Mouse (Mus musculus) lung, postnatal 0 days (tissue): ENCODE measurements around the gene Rnf157. TPM values are rescaled to one million over a fixed set of nuclear protein-coding genes. Genes with fewer than 3 reads are reported as not detected.
A peak's percentile ranks its signal among the peaks of the same experiment; 100 is the strongest.
"Not testable (repeated sequence)": the region's sequence is repeated elsewhere in the genome, so short reads cannot be mapped to it uniquely, and the experiment has no call there.

Source experiments
- ATAC-seq: fragments of 200-750 bp; cut with Nextera tagmentation; 2 replicates; pipeline ENCODE4 v1.8.0; 2017; ENCODE audit warnings: moderate library complexity
- DNase-seq: peaks from one replicate; pipeline ENCODE4 v3.0.0-alpha.2; 2016; ENCODE audit warnings: low spot score
- H3K27ac ChIP-seq: fragments of 300-500 bp; sonication (generic); 2 replicates; pipeline ENCODE4 v1.5.1; 2014; ENCODE audit warnings: antibody characterized with exemption, mild to moderate bottlenecking, low read length, mixed read lengths
- H3K27me3 ChIP-seq: fragments of 300-500 bp; sonication (generic); replicated peaks from 2 replicates; pipeline ENCODE4 v1.6.1; 2014; ENCODE audit warnings: low read length, mixed read lengths; ENCODE audit not compliant: insufficient read depth
- H3K36me3 ChIP-seq: fragments of 300-500 bp; sonication (generic); 2 replicates; pipeline ENCODE4 v1.6.1; 2014; ENCODE audit warnings: low read length, mixed read lengths; ENCODE audit not compliant: insufficient read depth
- H3K4me1 ChIP-seq: fragments of 300-500 bp; sonication (generic); 2 replicates; pipeline ENCODE4 v1.6.1; 2014; ENCODE audit warnings: antibody characterized with exemption, low read depth, low read length, mixed read lengths; ENCODE audit not compliant: insufficient read depth
- H3K4me2 ChIP-seq: fragments of 300-500 bp; sonication (generic); replicated peaks from 2 replicates; pipeline ENCODE4 v1.6.1; 2014; ENCODE audit warnings: low read depth, mild to moderate bottlenecking, low read length, moderate library complexity, mixed read lengths
- H3K4me3 ChIP-seq: fragments of 300-500 bp; sonication (generic); 2 replicates; pipeline ENCODE4 v1.5.1; 2014; ENCODE audit warnings: low read depth, low read length
- H3K9ac ChIP-seq: fragments of 300-500 bp; sonication (generic); replicated peaks from 2 replicates; pipeline ENCODE4 v1.6.1; 2014; ENCODE audit warnings: low read depth, mild to moderate bottlenecking
- H3K9me3 ChIP-seq: fragments of 300-500 bp; sonication (generic); 2 replicates; pipeline ENCODE4 v1.6.1; 2016; ENCODE audit warnings: low read length, mixed read lengths
- CTCF ChIP-seq: IDR thresholded peaks from 2 replicates; pipeline ENCODE4 v1.5.1; 2016; ENCODE audit warnings: antibody characterized with exemption, mild to moderate bottlenecking
- EP300 ChIP-seq: IDR thresholded peaks from 2 replicates; pipeline ENCODE4 v1.6.1; 2016; ENCODE audit warnings: antibody characterized with exemption, mild to moderate bottlenecking, control low read depth
- WGBS: fragments of 180-500 bp; shearing (Covaris S2); extraction: QIAGEN DNeasy Blood & Tissue Kit; methylation state at CpG from one replicate; pipeline ENCODE4 v1.1.7; 2014; 5-methylcytosine and 5-hydroxymethylcytosine counted together
- polyA plus RNA-seq: library from polyadenylated mRNA; unstranded; fragments of >200 nt; fragmentation: Nextera tagmentation; extraction: Ambion mirVana; gene quantifications from 2 replicates; pipeline ENCODE4 v1.2.1, GENCODE M21; 2015

Gene Rnf157
- polyA plus RNA-seq, 1 experiment from 2014 or later = 1.4 TPM

DNA sequence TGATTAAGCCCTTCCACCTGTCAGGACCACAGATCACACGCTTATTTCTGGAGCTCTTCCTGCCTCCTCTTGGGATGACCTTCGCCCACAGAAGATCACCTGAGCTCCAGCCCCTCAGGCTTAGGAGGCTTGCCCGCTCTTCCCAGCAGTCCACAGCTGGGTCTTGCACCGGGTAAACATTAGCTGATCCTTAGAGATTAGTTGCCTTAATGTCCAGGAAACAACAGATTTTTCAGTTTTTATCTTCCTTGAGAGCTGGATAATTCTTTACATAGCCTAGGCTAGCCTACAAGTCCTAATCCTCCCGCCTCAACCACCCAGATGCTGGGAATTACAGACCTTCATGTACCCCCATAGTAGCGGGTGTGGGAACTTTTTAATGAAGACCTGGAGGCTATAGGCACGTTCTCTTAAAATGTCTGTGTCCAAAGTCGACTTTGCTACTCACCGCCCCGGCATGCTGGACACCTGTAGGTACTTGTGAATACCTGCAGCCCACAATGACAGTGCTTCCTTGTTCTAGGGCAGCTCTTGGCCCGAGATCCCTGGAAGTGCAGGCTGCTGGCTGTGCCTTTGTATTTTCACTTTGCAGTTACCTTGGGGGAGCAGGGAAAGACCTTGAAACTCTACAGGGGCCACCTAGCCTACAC, 18.7 kb upstream of the Rnf157 start:
- Histone ChIP-seq H3K36me3 (no peaks in the 10 kb centered on the region), H3K9ac (0 out of 2 replicates have a peak overlapping the region, but pooled peaks have one; percentile 23), H3K4me3 (no peak overlapping the region), H3K27me3 (no peaks in the 10 kb centered on the region), H3K9me3 (no peaks in the 10 kb centered on the region), H3K27ac (no peak overlapping the region), H3K4me1 (peaks cover 7% of the 10 kb centered on the region; the same call in 1 of the 2 replicates), H3K4me2 (no peak overlapping the region)
- DNase-seq = peak; percentile 44
- WGBS = 36% methylated on average over 11 of the region's 11 CpGs
- ATAC-seq = no peak
- TF ChIP-seq EP300 (no peak), CTCF (no peak)

DNA sequence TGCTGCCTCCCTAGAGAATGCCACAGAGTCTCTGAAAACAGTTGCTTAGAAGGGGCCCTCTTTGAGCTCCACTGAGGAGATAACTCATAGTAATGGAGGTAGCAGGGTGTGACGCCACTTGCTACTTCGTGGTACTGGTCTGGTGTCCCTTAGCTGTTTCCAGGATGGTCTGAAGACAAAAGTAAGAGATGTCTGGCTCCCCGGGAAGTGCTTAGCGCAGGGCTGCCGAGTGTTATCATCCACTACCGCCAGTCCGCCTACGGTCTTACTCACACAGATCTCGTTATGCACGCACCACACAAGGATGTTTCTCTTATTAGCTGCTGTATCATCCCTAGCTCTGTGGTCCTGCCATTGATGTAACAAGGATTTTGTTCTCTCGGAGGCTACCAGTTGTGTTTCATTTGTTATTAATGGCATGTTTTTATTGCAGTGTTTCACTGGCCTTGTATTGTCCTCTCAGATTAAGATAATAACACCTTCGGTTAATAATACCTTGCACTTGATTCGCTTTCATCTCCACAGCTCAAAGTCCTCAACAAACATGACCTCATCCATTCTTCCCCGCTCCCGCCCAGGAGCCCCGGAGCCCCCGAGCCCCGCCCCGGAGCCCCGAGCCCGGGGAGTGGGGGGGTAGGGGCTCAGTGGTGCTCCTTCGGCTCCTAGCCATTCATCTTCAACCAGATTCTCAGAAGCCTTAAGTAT, 18.0 kb upstream of the Rnf157 start:
- WGBS = 24% methylated on average over 22 of the region's 22 CpGs
- DNase-seq (no peak), ATAC-seq (no peak)
- Histone ChIP-seq H3K9ac (0 out of 2 replicates have a peak overlapping the region, but pooled peaks have one; percentile 23), H3K4me3 (no peak overlapping the region), H3K4me2 (no peak overlapping the region), H3K36me3 (no peaks in the 10 kb centered on the region), H3K9me3 (no peaks in the 10 kb centered on the region), H3K27ac (no peak overlapping the region), H3K4me1 (peaks cover 7% of the 10 kb centered on the region; the same call in 1 of the 2 replicates), H3K27me3 (no peaks in the 10 kb centered on the region)
- TF ChIP-seq EP300 (no peak), CTCF (no peak)

DNA sequence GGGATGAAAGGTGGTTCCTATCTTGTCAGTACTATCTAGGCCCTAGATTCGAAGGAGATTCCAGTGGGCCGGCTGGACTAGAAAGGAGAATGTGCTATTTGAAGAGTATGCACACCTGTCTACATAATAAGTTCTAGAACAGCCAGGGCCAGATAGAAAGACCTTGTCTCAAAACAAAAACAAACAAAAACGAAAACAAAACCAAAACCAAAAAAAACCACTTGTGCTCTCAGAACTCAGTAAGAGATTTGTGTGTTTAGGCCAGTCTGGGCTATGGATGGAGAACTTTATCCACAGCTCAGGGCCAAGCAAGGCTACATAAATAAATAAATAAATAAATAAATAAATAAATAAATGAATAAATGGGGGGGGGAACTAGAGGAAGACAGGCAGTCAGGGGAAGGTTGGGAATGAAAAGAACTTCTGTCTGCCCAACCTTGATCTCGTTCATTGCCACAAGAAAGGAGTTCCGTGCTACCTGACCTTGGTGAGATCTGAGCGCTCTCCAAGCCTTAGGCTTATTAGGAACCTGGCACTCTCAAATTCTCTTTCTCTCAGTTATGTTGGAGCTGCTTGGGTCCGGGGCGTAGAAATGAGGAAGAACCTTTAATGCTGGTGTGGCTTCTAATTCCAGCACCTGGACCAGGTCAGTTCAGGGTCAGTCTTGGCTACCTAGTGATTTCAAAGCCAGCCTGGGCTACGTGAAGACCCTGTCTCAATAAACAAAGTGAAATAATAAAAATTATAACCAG, 17.2 kb upstream of the Rnf157 start:
- TF ChIP-seq EP300 = no peak
- ATAC-seq (no peak), DNase-seq (no peak)
- Histone ChIP-seq H3K9ac (no peak overlapping the region), H3K9me3 (no peaks in the 10 kb centered on the region), H3K27ac (no peak overlapping the region), H3K27me3 (no peaks in the 10 kb centered on the region), H3K36me3 (no peaks in the 10 kb centered on the region), H3K4me2 (no peak overlapping the region), H3K4me3 (no peak overlapping the region), H3K4me1 (peaks cover 3% of the 10 kb centered on the region; the same call in 1 of the 2 replicates)
- 78% methylated on average over 9 of the region's 9 CpGs for WGBS

DNA sequence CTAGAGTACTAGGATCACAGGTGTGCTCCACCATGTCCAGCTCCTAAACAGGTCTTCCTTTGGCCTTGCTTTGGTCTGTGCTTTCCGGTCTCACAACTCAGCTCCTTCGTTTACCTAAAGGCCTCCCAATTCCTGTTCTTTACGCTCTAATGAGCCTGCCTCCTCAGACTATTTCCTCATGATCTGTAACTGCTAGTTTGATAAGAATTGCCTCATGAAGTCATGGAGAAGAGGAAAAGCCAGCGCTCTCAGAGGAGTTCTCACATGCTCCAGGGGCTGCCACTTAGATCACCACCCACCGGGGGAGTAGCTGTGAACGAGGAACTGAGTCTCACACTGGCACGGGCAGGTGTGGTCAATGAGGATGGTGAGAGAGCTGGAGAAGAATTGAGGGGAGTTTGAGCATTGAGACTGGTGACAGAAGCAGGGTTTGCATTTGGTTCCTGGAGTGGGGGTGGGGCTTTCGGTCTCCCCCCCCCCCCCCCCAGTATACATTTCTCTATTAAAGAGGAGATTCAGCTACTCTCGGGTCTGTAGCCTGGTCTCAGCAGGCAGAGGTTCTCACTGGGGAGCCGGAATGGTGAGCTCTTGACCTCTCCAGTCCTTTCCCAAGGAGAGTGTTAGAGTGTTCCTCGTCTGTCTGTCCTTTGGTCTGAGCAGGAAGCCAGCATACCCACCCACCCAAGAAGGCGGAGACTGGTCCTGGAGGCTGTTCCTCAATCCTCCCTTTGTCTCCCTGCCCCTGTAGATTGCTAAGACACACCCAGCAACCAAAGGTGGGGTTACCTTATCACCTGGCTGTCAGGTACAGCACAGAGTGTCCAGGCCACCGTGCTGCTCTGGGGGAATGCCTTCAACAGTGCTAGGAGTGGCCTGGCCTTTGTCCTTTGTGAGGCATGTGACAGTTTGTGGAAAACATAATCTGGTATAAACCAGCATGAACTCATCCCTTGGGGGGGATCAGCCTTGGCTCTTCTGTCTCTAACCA, 16.3 kb upstream of the Rnf157 start:
- H3K36me3 ChIP-seq = no peaks in the 10 kb centered on the region
- H3K27ac ChIP-seq = no peak overlapping the region
- no peak overlapping the region for H3K4me2 ChIP-seq
- WGBS = 24% methylated on average over 11 of the region's 13 CpGs
- DNase-seq = peak; percentile 34
- ATAC-seq = no peak
- 0 out of 2 replicates have a peak, but pooled peaks cover 3% of the 10 kb centered on the region for H3K4me1 ChIP-seq
- TF ChIP-seq CTCF = no peak
- 0 out of 2 replicates have a peak, but pooled peaks have one; percentile 43 for TF ChIP-seq EP300
- no peaks in the 10 kb centered on the region for H3K9me3 ChIP-seq
- no peak overlapping the region for H3K9ac ChIP-seq
- H3K27me3 ChIP-seq = no peaks in the 10 kb centered on the region
- H3K4me3 ChIP-seq = no peak overlapping the region

DNA sequence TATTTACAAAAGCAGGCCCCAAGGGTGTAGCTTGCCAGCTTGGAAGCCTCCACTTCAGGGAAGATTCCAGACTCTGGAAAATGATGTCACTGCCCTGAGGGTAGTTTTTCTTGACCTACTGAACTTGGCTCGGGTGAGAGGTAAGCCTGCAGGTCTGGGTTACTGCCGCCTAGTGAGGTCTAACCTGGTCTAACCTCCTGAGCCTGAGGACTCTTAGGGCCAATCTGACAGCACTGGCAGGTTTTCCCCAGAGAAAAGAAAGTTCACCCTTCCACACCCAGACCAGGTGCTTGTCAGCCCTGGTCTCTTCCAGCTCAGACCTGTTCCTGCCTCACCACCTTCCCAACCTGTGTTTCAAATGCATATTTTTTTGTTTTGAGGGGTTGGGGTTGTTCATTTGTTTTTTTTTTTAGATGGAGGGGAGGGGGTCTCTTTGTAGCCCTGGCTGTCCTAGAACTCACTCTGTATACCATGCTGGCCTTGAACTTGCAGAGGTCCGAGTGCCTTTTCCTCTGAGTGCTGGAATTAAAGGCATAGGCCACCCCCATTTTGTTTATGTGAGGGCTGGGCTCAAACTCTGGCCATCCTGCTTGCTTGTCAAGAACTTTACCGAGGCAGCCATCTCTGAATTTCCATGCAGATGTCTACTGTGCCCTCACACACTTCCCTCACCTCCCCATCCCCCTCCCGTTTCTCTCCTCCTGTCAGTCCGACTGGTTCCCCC, 14.2 kb upstream of the Rnf157 start:
- Histone ChIP-seq H3K4me2 (no peak overlapping the region), H3K4me3 (no peak overlapping the region), H3K36me3 (no peaks in the 10 kb centered on the region), H3K27ac (no peak overlapping the region), H3K9ac (no peak overlapping the region), H3K9me3 (no peaks in the 10 kb centered on the region), H3K4me1 (0 out of 2 replicates have a peak, but pooled peaks cover 3% of the 10 kb centered on the region), H3K27me3 (no peaks in the 10 kb centered on the region)
- ATAC-seq (no peak), DNase-seq (no peak)
- TF ChIP-seq CTCF (no peak), EP300 (no peak)
- WGBS = 68% methylated on average over 6 of the region's 6 CpGs

DNA sequence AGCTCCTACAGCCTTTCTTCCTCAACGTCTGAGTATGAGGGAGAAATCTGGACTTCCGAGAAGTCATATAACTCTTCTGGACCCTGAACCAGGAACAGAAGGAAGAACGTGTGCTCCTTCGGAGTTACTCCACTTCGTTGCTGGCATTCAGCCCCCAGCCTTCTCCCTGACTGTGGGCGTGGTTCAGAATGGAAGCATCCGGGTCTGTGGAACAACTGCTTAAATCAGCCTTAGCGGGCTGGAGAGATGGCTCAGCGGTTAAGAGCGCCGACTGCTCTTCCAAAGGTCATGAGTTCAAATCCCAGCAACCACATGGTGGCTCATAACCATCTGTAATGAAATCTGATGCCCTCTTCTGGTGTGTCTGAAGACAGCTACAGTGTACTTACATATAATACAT, 13.5 kb upstream of the Rnf157 start:
- not testable (repeated sequence) for H3K4me2 ChIP-seq, H3K9me3 ChIP-seq, H3K4me3 ChIP-seq, H3K36me3 ChIP-seq, DNase-seq, ATAC-seq, H3K27me3 ChIP-seq, H3K9ac ChIP-seq, H3K27ac ChIP-seq, H3K4me1 ChIP-seq
- WGBS = 71% methylated on average over 11 of the region's 11 CpGs
